Mouse (Mus musculus) Patski (cell line): ENCODE measurements around the gene Cald1. TPM values are rescaled to one million over a fixed set of nuclear protein-coding genes. Genes with fewer than 3 reads are reported as not detected.

Experiments
- ATAC-seq: fragments of 100-300 bp; one replicate; pipeline ENCODE4 v1.8.0; 2021
- CTCF ChIA-PET: fragments of 350-600 bp; sonication (Branson Sonifier 250); formaldehyde crosslinking; loops from one replicate; lab custom pipeline; 2022; ENCODE audit warnings: inconsistent platforms; lab: Charles Lee
- POLR2A ChIA-PET: fragments of 350-600 bp; sonication (Branson Sonifier 250); formaldehyde crosslinking; loops from one replicate; lab custom pipeline; 2022; ENCODE audit warnings: antibody characterized with exemption, inconsistent platforms; lab: Charles Lee
- DNase-seq: peaks from one replicate; pipeline ENCODE4 v3.0.0-alpha.2; 2011; ENCODE audit warnings: low read depth, low spot score
- H3K27me3 ChIP-seq: fragments of 371-371 bp; one replicate; pipeline ENCODE4 v1.5.1; 2021
- CTCF ChIP-seq: fragments of 100-300 bp; IDR thresholded peaks from one replicate; pipeline ENCODE4 v1.5.1; 2021
- in situ Hi-C: fragments of 300-500 bp; cut with MboI; formaldehyde crosslinking; loops from 3 replicates; pipeline ENCODE4 v1.11.1; 2018; ENCODE audit warnings: low pct_unique_long_range_greater_than_20kb, mixed read lengths
- polyA plus RNA-seq: library from polyadenylated mRNA; unstranded; gene quantifications from one replicate; pipeline ENCODE4 v1.2.3, GENCODE M21; 2021

Gene Cald1
- 800 TPM for polyA plus RNA-seq

DNA sequence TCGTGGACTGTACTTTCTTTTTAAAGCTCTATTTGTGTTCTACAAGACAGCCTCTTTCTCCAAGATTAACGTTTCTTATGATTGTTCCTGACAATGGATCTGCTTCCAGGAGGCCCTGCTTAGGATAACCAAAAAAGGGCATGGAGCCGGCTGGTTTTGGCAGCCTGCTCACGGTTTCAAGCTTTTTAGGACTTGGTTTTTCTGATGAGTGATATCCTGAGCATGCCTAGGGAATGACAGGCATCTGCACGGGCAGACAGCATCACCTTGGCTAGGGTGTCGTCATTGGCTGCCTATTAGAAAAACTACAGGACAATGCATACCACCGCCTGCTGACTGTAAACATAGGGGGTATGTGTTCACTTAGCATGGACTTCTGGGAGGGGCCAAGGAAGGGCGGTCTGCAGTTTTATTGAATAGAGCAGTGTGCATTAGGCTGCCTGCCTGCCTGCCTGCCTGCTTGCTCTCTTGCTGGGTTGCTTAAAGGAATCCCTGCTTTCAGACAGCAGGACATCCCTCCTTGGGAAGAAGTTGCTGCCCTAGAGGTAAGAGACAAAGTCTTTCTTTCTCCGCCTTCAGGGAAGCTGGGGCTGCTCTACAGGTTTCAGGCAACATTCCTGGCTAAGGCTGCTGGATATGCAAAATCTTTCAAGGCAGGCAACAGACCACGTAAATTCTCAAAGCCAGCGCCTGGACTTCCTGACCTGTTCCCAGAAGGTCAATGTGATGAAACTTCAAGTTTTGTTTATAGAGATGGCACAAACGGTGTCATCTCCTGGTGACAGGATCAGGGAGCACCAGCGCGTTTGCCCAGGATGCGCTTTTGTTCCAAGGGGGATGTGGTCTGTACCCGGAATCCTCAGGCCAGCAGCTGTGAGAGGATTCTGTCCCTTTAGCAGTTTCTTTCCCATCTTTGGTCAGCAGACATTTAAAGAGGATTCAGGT is at the start of gene Cald1:
Gene Cald1, plus strand, starts transcription at position 380 of the 945 bp plus-strand sequence.
- H3K27me3 ChIP-seq: no peaks in the 10 kb centered on the region
- ChIA-PET CTCF (no interaction called here), POLR2A (interaction anchor here (0.7 to 1.7 kb wide), 13 partner anchors 10 to 264 kb away, joined by 3 to 7 read pairs (median 3); no protein-coding TSS in a partner anchor)
- peak; percentile 91 for ATAC-seq
- peak; percentile 85 for DNase-seq
- in situ Hi-C loops: loop anchor here (5.0 kb wide), 2 partner anchors 39 to 76 kb away; no protein-coding TSS in a partner anchor
- no peak for TF ChIP-seq CTCF

DNA sequence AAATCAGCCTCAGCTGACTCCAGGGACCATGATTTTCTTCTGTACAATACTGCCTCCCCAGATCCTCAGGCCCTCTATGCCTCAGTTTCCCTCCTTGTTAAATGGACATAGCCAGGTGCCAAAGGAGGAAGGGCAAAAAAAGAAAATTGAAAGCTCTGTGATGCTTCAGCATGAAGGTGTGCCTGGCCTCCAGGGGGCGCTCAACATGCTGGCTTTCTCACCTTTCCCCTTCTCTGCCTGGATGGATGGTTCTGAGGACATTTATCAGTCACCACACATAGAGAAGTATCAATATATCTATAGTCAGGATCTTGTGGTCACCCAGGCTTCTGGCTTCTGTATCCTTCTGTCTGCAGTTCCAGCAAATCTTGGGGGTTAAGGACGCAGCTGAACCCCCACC is 49.3 kb upstream of the Cald1 start:
- POLR2A ChIA-PET: interaction anchor here (0.6 to 1.0 kb wide), 2 partner anchors 39 to 47 kb away, joined by 4 to 8 read pairs; no protein-coding TSS in a partner anchor
- ATAC-seq: no peak
- H3K27me3 ChIP-seq: no peaks in the 10 kb centered on the region
- in situ Hi-C loops: no loop called here
- DNase-seq: no peak
- TF ChIP-seq CTCF: peak; percentile 86
- CTCF ChIA-PET: interaction anchor here (0.7 to 3.4 kb wide), 12 partner anchors 9 to 228 kb away, joined by 3 to 17 read pairs (median 4); no protein-coding TSS in a partner anchor

DNA sequence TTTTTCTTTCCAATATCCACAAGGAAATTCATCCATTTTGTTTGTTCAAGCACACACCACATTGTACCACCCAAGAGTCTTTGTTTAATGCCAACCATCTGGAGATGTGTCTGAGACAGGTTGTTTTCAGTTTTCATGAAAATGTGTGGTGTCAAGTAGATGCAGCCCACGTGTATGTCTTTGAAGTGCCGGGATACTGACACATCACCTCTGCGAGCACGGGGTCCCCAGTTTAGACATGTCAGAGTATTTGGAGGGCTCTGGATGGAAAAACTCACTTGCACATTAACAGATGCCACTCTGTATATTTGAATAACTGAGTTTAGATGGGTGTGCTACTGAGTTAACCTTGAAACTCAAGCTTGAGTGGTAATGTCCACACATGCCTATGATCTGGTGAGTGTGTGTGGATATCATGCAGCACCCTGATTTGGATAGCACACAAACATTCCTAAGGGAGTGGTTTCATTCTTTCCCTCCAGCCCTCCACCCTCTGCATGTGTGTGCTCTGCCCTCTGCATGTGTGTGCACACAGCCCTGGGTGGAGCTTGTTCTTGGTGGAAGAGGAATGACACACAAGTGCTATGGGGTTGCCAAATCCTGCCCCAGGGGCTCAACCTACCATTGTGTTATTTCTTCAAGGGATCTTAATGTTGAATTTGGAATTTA is 45.7 kb upstream of the Cald1 start:
- CTCF ChIA-PET: interaction anchor here (0.8 to 2.6 kb wide), 3 partner anchors 13 to 28 kb away, joined by 3 to 10 read pairs (median 5); no protein-coding TSS in a partner anchor
- in situ Hi-C loops: no loop called here
- no peak for TF ChIP-seq CTCF
- POLR2A ChIA-PET: no interaction called here
- no peaks in the 10 kb centered on the region for H3K27me3 ChIP-seq
- DNase-seq: no peak
- ATAC-seq: no peak

DNA sequence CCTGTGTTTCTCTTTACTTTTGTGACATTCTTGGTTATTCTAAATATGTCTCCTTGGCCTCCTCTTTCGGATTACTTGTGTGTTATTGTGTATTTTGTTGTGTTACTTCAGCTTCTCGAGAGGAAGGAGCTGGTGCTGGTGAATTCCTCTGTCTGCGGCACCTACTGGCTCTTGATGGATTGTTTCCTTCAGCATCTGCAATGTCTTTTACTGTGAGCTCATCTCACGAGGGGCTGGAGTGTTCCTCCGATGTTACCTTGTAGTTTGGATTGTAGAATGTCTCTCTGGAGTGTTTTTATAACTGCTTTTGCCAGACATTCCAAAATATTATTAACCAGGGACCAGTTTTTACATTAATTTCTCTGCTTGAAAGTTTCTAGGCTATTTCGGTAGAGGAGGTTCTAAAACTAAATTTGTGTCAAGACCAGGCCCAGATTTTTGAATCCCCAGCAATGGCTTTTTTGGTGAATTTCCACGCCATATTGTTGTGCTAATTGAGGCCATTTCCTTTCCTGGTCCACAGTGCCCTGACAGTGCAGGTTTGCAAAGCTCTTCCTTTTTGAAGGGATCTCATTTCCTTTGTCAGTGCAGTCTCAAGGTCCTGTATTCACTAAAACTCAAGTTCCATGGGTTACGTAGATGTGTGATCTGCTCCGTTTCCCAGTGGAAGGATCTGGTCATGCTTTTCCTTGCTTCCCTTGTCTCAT is 43.9 kb upstream of the Cald1 start:
- in situ Hi-C loops: no loop called here
- POLR2A ChIA-PET: no interaction called here
- DNase-seq: no peak
- no peaks in the 10 kb centered on the region for H3K27me3 ChIP-seq
- ATAC-seq: no peak
- TF ChIP-seq CTCF: no peak
- CTCF ChIA-PET: interaction anchor here (1.0 to 2.6 kb wide), 2 partner anchors 11 to 41 kb away, joined by 3 to 10 read pairs; no protein-coding TSS in a partner anchor

DNA sequence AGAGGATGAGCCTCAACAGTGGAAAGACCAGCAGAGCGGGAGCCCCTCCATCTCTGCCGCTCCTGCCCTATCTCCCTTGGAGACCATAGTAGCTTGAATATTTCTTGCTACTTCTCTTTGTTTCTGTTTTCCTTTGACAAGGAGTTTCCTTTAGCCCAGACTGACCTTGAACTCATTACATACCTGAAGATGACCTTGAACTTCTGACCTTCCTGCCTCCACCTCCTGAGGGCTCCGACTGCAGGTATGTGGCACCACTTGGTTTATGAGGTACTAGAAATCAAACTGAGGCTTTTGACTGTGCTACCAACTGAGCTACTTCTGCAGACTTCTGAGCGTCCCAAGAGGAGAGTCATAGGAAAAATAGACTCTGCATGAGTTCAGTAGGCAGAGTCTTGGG is 38.8 kb upstream of the Cald1 start:
- ATAC-seq: no peak
- no peak for TF ChIP-seq CTCF
- ChIA-PET CTCF (interaction anchor here (0.6 to 1.6 kb wide), 2 partner anchors 8 to 20 kb away, joined by 3 read pairs; no protein-coding TSS in a partner anchor), POLR2A (no interaction called here)
- no peaks in the 10 kb centered on the region for H3K27me3 ChIP-seq
- no peak for DNase-seq
- in situ Hi-C loops: no loop called here

DNA sequence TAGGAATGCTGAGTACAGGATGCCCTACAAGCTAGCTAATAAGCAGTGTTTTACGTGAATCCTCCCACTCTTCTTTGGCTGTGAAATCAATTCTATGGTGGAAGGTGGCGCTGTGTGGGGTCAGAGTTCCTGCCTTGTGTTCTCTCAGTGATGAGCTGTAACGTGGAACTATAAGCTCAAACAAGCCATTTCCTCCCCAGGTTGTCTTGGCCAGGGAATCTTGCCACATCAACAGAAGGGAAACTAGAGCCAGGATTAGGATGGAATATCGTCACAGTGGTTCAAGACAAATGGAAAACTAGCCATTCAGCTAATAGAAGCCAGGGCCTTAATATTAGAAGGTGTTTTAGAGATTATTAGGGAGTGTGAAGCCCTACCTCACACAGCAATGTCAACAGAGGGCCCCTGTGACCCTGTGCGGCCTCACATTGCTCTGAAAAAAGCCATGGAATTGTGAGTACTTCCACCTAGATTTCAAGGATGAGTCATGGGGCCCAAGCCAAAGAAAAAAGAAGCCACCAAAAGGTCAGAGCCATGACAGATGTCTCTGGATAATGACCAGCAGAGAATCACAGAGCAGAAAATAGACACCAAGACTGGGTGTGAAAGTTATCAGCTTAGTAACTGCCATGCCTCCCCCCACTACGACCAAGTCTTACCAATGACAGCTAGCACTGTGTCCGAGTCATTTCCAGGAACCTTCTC is 33.0 kb upstream of the Cald1 start:
- ChIA-PET POLR2A (no interaction called here), CTCF (interaction anchor here (3.0 kb wide), 1 partner anchor 12 kb away, joined by 10 read pairs; no protein-coding TSS in a partner anchor)
- no peak for ATAC-seq
- no peak for TF ChIP-seq CTCF
- no peaks in the 10 kb centered on the region for H3K27me3 ChIP-seq
- in situ Hi-C loops: no loop called here
- no peak for DNase-seq

DNA sequence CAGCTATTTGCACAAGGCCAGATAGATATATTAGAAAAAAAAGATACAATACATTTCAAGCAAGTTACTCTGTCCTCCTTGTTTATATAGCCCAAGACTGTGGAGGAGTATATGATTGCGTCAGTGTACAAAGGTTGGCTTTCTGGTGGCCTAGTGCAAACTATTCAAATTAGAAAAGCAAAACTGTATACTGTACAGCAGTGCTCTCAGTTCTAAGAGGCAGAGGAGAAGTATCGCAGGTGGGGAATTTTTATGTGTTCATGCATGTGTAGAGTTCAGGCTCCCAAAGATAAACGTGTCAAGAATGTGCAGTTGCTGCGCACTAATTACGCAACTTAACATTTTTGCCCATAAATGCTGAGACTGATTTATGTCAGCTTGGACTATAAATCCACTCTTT is 31.0 kb upstream of the Cald1 start:
- H3K27me3 ChIP-seq: no peaks in the 10 kb centered on the region
- no peak for TF ChIP-seq CTCF
- no peak for DNase-seq
- ATAC-seq: peak; percentile 51
- ChIA-PET CTCF (interaction anchor here (1.0 to 3.0 kb wide), 3 partner anchors 14 to 18 kb away, joined by 3 to 10 read pairs (median 6); no protein-coding TSS in a partner anchor), POLR2A (interaction anchor here (1.2 kb wide), 1 partner anchor 17 kb away, joined by 3 read pairs; no protein-coding TSS in a partner anchor)
- in situ Hi-C loops: no loop called here

DNA sequence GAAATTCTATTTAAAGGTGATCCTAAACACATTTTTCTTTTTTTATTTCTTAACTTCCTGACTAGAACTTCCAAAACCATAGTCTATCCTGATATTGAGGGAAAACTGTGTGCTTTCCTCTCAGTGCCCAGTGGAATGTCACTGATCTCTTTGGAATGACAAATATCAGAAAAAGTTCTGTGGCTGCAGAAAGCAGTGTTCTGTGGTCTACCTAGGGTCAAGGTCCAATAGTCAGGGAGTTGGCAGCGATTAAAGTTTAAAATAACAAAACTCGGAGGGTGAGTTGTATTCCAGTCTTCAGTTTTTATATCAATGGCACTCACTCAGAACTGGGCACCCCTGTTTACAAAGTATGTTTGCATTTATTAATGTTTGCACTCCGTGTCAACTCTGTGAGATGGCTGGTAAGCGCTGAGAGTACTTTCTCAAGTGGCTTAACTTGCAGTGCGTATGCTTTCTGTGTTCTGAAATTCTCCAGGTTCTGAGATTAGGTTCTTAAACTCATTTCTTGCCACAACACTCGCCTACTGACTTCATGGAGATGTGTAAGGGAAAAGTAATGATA is 18.7 kb upstream of the Cald1 start:
- TF ChIP-seq CTCF: no peak
- ATAC-seq (peak; percentile 85), DNase-seq (no peak)
- in situ Hi-C loops: no loop called here
- ChIA-PET CTCF (interaction anchor here (0.8 kb wide), 1 partner anchor 27 kb away, joined by 3 read pairs; no protein-coding TSS in a partner anchor), POLR2A (interaction anchor here (0.6 to 1.3 kb wide), 2 partner anchors 19 to 67 kb away, joined by 3 read pairs; no protein-coding TSS in a partner anchor)
- H3K27me3 ChIP-seq: no peaks in the 10 kb centered on the region

DNA sequence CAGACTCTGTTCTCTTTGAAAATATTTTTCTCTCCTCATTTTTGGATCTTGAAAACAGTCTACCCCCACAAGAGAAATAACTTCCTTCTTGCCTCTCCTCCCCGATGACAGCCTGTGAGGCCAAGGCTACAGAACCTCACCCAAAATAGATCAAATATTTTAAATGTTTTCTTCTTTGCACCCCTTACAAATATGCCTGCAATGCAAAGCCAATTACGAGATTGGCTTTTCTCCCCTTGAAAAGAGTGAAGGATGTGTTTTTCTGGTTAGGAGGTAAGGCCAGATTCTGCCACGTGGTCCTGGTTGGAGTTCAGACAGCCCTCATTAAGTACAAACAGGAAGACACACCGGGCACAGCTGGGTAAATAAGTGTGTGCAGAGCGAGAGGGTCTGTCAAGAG is 14.9 kb upstream of the Cald1 start:
- ChIA-PET POLR2A (interaction anchor here (1.0 to 1.2 kb wide), 2 partner anchors 13 to 16 kb away, joined by 3 to 4 read pairs; no protein-coding TSS in a partner anchor), CTCF (no interaction called here)
- H3K27me3 ChIP-seq: no peaks in the 10 kb centered on the region
- in situ Hi-C loops: no loop called here
- DNase-seq (no peak), ATAC-seq (no peak)
- no peak for TF ChIP-seq CTCF
